Mouse (Mus musculus): ENCODE results near the gene Hes7. TPM values are rescaled to one million over a fixed set of nuclear protein-coding genes. Genes with fewer than 3 reads are reported as not detected.

Gene Hes7
- polyA plus RNA-seq, 1 experiment from 2014 or later = 0.29 TPM

GRCm38 (mm10) chr11:69104487-69104886 is 15.7 kb upstream of the Hes7 start:
- ATAC-seq (ENCODE audit: low FRiP score, low TSS enrichment) (no peak), DNase-seq (ENCODE audit: low spot score) (no peak)
- no peak overlapping the region for H3K9ac ChIP-seq (ENCODE audit: low read length)
- H3K4me3 ChIP-seq (ENCODE audit: low read depth, low read length) = no peak overlapping the region
- TF ChIP-seq CTCF (IDR thresholded peaks at IDR 0.05; ENCODE audit: low read depth) = no peak
- no peak for TF ChIP-seq EP300 (optimal IDR thresholded peaks at IDR 0.05)
- WGBS = 88% methylated on average over 14 of the region's 14 CpGs
- H3K27ac ChIP-seq (replicated peaks) = no peak overlapping the region
- H3K36me3 ChIP-seq (ENCODE audit: control insufficient read depth, insufficient read depth, low read length) = peaks cover 89% of the 10 kb centered on the region
- H3K27me3 ChIP-seq (ENCODE audit: control insufficient read depth, insufficient read depth, low read length) = no peaks in the 10 kb centered on the region
- no peaks in the 10 kb centered on the region; the same call in 1 of the 2 replicates for H3K4me1 ChIP-seq (replicated peaks; ENCODE audit: control insufficient read depth, insufficient read depth)
- no peaks in the 10 kb centered on the region for H3K9me3 ChIP-seq (ENCODE audit: control insufficient read depth, low read length)
- H3K4me2 ChIP-seq (replicated peaks; ENCODE audit: low read depth) = no peak overlapping the region

- WGBS = 85% methylated on average over 6 of the region's 6 CpGs
- Histone ChIP-seq H3K9me3 (ENCODE audit: control insufficient read depth, low read length) (no peaks in the 10 kb centered on the region), H3K36me3 (ENCODE audit: control insufficient read depth, insufficient read depth, low read length) (peaks cover 91% of the 10 kb centered on the region), H3K4me3 (ENCODE audit: low read depth, low read length) (no peak overlapping the region), H3K4me1 (replicated peaks; ENCODE audit: control insufficient read depth, insufficient read depth) (no peaks in the 10 kb centered on the region; the same call in 1 of the 2 replicates), H3K4me2 (replicated peaks; ENCODE audit: low read depth) (no peak overlapping the region), H3K27ac (replicated peaks) (no peak overlapping the region), H3K27me3 (ENCODE audit: control insufficient read depth, insufficient read depth, low read length) (no peaks in the 10 kb centered on the region), H3K9ac (ENCODE audit: low read length) (no peak overlapping the region)
- no peak for TF ChIP-seq EP300 (optimal IDR thresholded peaks at IDR 0.05)
- TF ChIP-seq CTCF (IDR thresholded peaks at IDR 0.05; ENCODE audit: low read depth) = no peak
- ATAC-seq (ENCODE audit: low FRiP score, low TSS enrichment) = no peak
- no peak for DNase-seq (ENCODE audit: low spot score)
Measured at GRCm38 (mm10) chr11:69105227-69105626, 15.0 kb upstream of the Hes7 start.

GRCm38 (mm10) chr11:69105796-69106195 is 14.4 kb upstream of the Hes7 start:
- DNase-seq (ENCODE audit: low spot score) (no peak), ATAC-seq (ENCODE audit: low FRiP score, low TSS enrichment) (no peak)
- TF ChIP-seq EP300 (optimal IDR thresholded peaks at IDR 0.05) (no peak), CTCF (IDR thresholded peaks at IDR 0.05; ENCODE audit: low read depth) (no peak)
- 68% methylated on average over 2 of the region's 2 CpGs for WGBS
- Histone ChIP-seq H3K36me3 (ENCODE audit: control insufficient read depth, insufficient read depth, low read length) (peaks cover 86% of the 10 kb centered on the region), H3K4me1 (replicated peaks; ENCODE audit: control insufficient read depth, insufficient read depth) (no peaks in the 10 kb centered on the region), H3K27ac (replicated peaks) (no peak overlapping the region), H3K9ac (ENCODE audit: low read length) (no peak overlapping the region), H3K27me3 (ENCODE audit: control insufficient read depth, insufficient read depth, low read length) (no peaks in the 10 kb centered on the region), H3K4me3 (ENCODE audit: low read depth, low read length) (no peak overlapping the region), H3K4me2 (replicated peaks; ENCODE audit: low read depth) (no peak overlapping the region), H3K9me3 (ENCODE audit: control insufficient read depth, low read length) (no peaks in the 10 kb centered on the region)

GRCm38 (mm10) chr11:69106299-69106698 is 13.9 kb upstream of the Hes7 start:
- H3K4me2 ChIP-seq (replicated peaks; ENCODE audit: low read depth) = no peak overlapping the region
- H3K9me3 ChIP-seq (ENCODE audit: control insufficient read depth, low read length) = no peaks in the 10 kb centered on the region
- H3K4me1 ChIP-seq (replicated peaks; ENCODE audit: control insufficient read depth, insufficient read depth) = no peaks in the 10 kb centered on the region
- no peaks in the 10 kb centered on the region for H3K27me3 ChIP-seq (ENCODE audit: control insufficient read depth, insufficient read depth, low read length)
- no peak overlapping the region for H3K4me3 ChIP-seq (ENCODE audit: low read depth, low read length)
- H3K27ac ChIP-seq (replicated peaks) = no peak overlapping the region
- H3K36me3 ChIP-seq (ENCODE audit: control insufficient read depth, insufficient read depth, low read length) = peaks cover 81% of the 10 kb centered on the region
- no peak for ATAC-seq (ENCODE audit: low FRiP score, low TSS enrichment)
- no peak for TF ChIP-seq EP300 (optimal IDR thresholded peaks at IDR 0.05)
- no peak for DNase-seq (ENCODE audit: low spot score)
- no peak overlapping the region for H3K9ac ChIP-seq (ENCODE audit: low read length)
- WGBS = 90% methylated on average over 11 of the region's 11 CpGs

GRCm38 (mm10) chr11:69106842-69107241 is 13.4 kb upstream of the Hes7 start:
- Histone ChIP-seq H3K9me3 (ENCODE audit: control insufficient read depth, low read length) (no peaks in the 10 kb centered on the region), H3K27ac (replicated peaks) (no peak overlapping the region), H3K4me2 (replicated peaks; ENCODE audit: low read depth) (no peak overlapping the region), H3K9ac (ENCODE audit: low read length) (no peak overlapping the region), H3K4me1 (replicated peaks; ENCODE audit: control insufficient read depth, insufficient read depth) (no peaks in the 10 kb centered on the region), H3K36me3 (ENCODE audit: control insufficient read depth, insufficient read depth, low read length) (peaks cover 76% of the 10 kb centered on the region), H3K27me3 (ENCODE audit: control insufficient read depth, insufficient read depth, low read length) (no peaks in the 10 kb centered on the region), H3K4me3 (ENCODE audit: low read depth, low read length) (no peak overlapping the region)
- 86% methylated on average over 11 of the region's 11 CpGs for WGBS
- DNase-seq (ENCODE audit: low spot score) (no peak), ATAC-seq (ENCODE audit: low FRiP score, low TSS enrichment) (no peak)
- TF ChIP-seq CTCF (IDR thresholded peaks at IDR 0.05; ENCODE audit: low read depth) (no peak), EP300 (optimal IDR thresholded peaks at IDR 0.05) (no peak)

- Histone ChIP-seq H3K36me3 (ENCODE audit: control insufficient read depth, insufficient read depth, low read length) (peaks cover 68% of the 10 kb centered on the region), H3K9me3 (ENCODE audit: control insufficient read depth, low read length) (no peaks in the 10 kb centered on the region), H3K4me3 (ENCODE audit: low read depth, low read length) (no peak overlapping the region), H3K27ac (replicated peaks) (no peak overlapping the region), H3K4me1 (replicated peaks; ENCODE audit: control insufficient read depth, insufficient read depth) (no peaks in the 10 kb centered on the region), H3K9ac (ENCODE audit: low read length) (no peak overlapping the region), H3K27me3 (ENCODE audit: control insufficient read depth, insufficient read depth, low read length) (no peaks in the 10 kb centered on the region), H3K4me2 (replicated peaks; ENCODE audit: low read depth) (no peak overlapping the region)
- DNase-seq (ENCODE audit: low spot score) (no peak), ATAC-seq (ENCODE audit: low FRiP score, low TSS enrichment) (no peak)
- 90% methylated on average over 11 of the region's 11 CpGs for WGBS
- TF ChIP-seq EP300 (optimal IDR thresholded peaks at IDR 0.05) (no peak), CTCF (IDR thresholded peaks at IDR 0.05; ENCODE audit: low read depth) (no peak)
Measured at GRCm38 (mm10) chr11:69107676-69108075, 12.5 kb upstream of the Hes7 start.

Measured in stomach, postnatal 0 days (tissue).